Mouse (Mus musculus): ENCODE results near the gene Agl. TPM values are rescaled to one million over a fixed set of nuclear protein-coding genes. Genes with fewer than 3 reads are reported as not detected.

Gene Agl
- polyA plus RNA-seq, 1 experiment from 2014 or later = 17.7 TPM

- H3K27ac ChIP-seq = no peak overlapping the region
- no peaks in the 10 kb centered on the region for H3K27me3 ChIP-seq (replicated peaks)
- WGBS = 97% methylated on average over 4 of the region's 4 CpGs
- H3K4me2 ChIP-seq (replicated peaks) = no peak overlapping the region
- ATAC-seq (ENCODE audit: low FRiP score, low read depth) = no peak
- no peaks in the 10 kb centered on the region for H3K9me3 ChIP-seq
- no peak overlapping the region for H3K9ac ChIP-seq
- no peaks in the 10 kb centered on the region for H3K4me1 ChIP-seq
- H3K4me3 ChIP-seq = no peak overlapping the region
- no peaks in the 10 kb centered on the region for H3K36me3 ChIP-seq
Observed at GRCm38 (mm10) chr3:116701601-116702000, 106.4 kb downstream of the Agl start.

GRCm38 (mm10) chr3:116698786-116699185 is 109.2 kb downstream of the Agl start:
- Histone ChIP-seq H3K27me3 (replicated peaks) (no peaks in the 10 kb centered on the region), H3K4me3 (no peak overlapping the region), H3K27ac (no peak overlapping the region), H3K4me1 (no peaks in the 10 kb centered on the region), H3K9me3 (no peaks in the 10 kb centered on the region), H3K9ac (no peak overlapping the region), H3K4me2 (replicated peaks) (no peak overlapping the region), H3K36me3 (peaks cover 2% of the 10 kb centered on the region; the same call in 1 of the 2 replicates)
- WGBS = 95% methylated on average over 2 of the region's 2 CpGs
- ATAC-seq (ENCODE audit: low FRiP score, low read depth) = no peak

GRCm38 (mm10) chr3:116695666-116695985 is 112.3 kb downstream of the Agl start:
- no peak overlapping the region for H3K4me2 ChIP-seq (replicated peaks)
- no peak overlapping the region for H3K9ac ChIP-seq
- WGBS = 91% methylated on average over 2 of the region's 2 CpGs
- H3K27ac ChIP-seq = no peak overlapping the region
- no peaks in the 10 kb centered on the region for H3K9me3 ChIP-seq
- no peak for ATAC-seq (ENCODE audit: low FRiP score, low read depth)
- peaks cover 3% of the 10 kb centered on the region; the same call in 1 of the 2 replicates for H3K36me3 ChIP-seq
- no peak overlapping the region for H3K4me3 ChIP-seq
- no peaks in the 10 kb centered on the region for H3K27me3 ChIP-seq (replicated peaks)
- no peaks in the 10 kb centered on the region for H3K4me1 ChIP-seq

DNA sequence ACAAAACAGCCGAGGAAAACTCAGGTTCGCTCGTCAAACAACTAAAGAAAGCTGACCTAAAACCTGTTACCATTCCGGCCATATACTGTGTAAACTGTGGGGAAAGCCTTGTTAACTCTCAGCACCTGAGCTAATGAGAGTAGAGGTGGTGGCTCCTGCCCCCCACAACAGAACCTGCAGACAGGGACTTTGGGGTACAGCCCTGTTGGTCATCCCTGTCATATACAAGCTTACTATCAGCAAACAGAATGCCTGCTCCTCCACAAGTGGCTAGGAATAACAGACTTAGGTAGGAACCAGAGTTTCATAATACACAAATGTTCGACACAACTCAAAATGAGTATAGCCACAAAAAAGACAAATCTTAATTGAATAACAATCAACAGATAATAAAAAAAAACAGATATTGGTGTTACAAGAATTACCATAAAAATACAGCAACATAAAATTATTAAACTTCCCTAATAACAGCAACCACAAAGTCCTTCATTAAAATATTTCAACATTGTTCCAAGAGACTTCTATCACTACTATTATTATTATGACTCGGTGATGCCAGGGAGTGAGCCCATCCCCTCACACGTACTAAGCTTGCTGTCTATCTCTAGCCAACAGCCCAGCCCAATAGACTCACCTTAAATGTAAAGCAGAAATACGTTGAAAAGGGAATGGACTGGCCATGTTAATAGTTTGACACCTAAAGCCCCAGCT is 112.9 kb downstream of the Agl start:
- no peak overlapping the region for H3K4me2 ChIP-seq (replicated peaks)
- WGBS = 93% methylated on average over 8 of the region's 8 CpGs
- H3K4me1 ChIP-seq = no peaks in the 10 kb centered on the region
- ATAC-seq (ENCODE audit: low FRiP score, low read depth) = no peak
- H3K27ac ChIP-seq = no peak overlapping the region
- no peak overlapping the region for H3K4me3 ChIP-seq
- H3K36me3 ChIP-seq = peaks cover 3% of the 10 kb centered on the region; the same call in 1 of the 2 replicates
- H3K27me3 ChIP-seq (replicated peaks) = no peaks in the 10 kb centered on the region
- H3K9me3 ChIP-seq = no peaks in the 10 kb centered on the region
- no peak overlapping the region for H3K9ac ChIP-seq

GRCm38 (mm10) chr3:116694312-116694711 is 113.7 kb downstream of the Agl start:
- Histone ChIP-seq H3K36me3 (peaks cover 3% of the 10 kb centered on the region; the same call in 1 of the 2 replicates), H3K27ac (no peak overlapping the region), H3K9me3 (no peaks in the 10 kb centered on the region), H3K4me1 (no peaks in the 10 kb centered on the region), H3K4me3 (no peak overlapping the region), H3K9ac (no peak overlapping the region), H3K4me2 (replicated peaks) (no peak overlapping the region), H3K27me3 (replicated peaks) (no peaks in the 10 kb centered on the region)
- ATAC-seq (ENCODE audit: low FRiP score, low read depth) = no peak
- 90% methylated on average over 3 of the region's 3 CpGs for WGBS

Other genes with a start within 250 kb of the Agl start
- 0.70 and 0.98 TPM in 2 replicates for gene Lrrc39, start 245.2 kb downstream of the Agl start, polyA plus RNA-seq (2016; fragmentation: Nextera tagmentation; extraction: Ambion mirVana)
- gene Sass6, start 213.2 kb downstream of the Agl start, polyA plus RNA-seq (2016; fragmentation: Nextera tagmentation; extraction: Ambion mirVana) = 29.5 and 31.7 TPM in 2 replicates
- 28.7 and 34.4 TPM in 2 replicates for gene Trmt13, start 193.6 kb downstream of the Agl start, polyA plus RNA-seq (2016; fragmentation: Nextera tagmentation; extraction: Ambion mirVana)
- 68.6 and 72.2 TPM in 2 replicates for gene Mfsd14a, start 145.5 kb downstream of the Agl start, polyA plus RNA-seq (2016; fragmentation: Nextera tagmentation; extraction: Ambion mirVana)
- gene Gm43191, start 126.9 kb downstream of the Agl start, polyA plus RNA-seq (2016; fragmentation: Nextera tagmentation; extraction: Ambion mirVana) = not detected in 2 replicates
- gene Slc35a3, start 95.3 kb downstream of the Agl start, polyA plus RNA-seq (2016; fragmentation: Nextera tagmentation; extraction: Ambion mirVana) = 9.1 TPM in 2 replicates
- 3.7 and 4.0 TPM in 2 replicates for gene Frrs1, start 51.3 kb upstream of the Agl start, polyA plus RNA-seq (2016; fragmentation: Nextera tagmentation; extraction: Ambion mirVana)
- gene 4930455H04Rik, start 160.1 kb upstream of the Agl start, polyA plus RNA-seq (2016; fragmentation: Nextera tagmentation; extraction: Ambion mirVana) = not detected in 2 replicates
- 7.1 and 9.0 TPM in 2 replicates for gene Palmd, start 160.8 kb upstream of the Agl start, polyA plus RNA-seq (2016; fragmentation: Nextera tagmentation; extraction: Ambion mirVana)